Mouse (Mus musculus) frontal cortex, postnatal 36 days (tissue): Measurements from ENCODE around the gene Tmem63c.

ENCODE experiments used
- DNase-seq, 2 experiments: peaks; one replicate each; pipeline ENCODE4 v3.0.0; 2022; ENCODE audit warnings: low spot score in 2 of 2

Gene Tmem63c

DNA sequence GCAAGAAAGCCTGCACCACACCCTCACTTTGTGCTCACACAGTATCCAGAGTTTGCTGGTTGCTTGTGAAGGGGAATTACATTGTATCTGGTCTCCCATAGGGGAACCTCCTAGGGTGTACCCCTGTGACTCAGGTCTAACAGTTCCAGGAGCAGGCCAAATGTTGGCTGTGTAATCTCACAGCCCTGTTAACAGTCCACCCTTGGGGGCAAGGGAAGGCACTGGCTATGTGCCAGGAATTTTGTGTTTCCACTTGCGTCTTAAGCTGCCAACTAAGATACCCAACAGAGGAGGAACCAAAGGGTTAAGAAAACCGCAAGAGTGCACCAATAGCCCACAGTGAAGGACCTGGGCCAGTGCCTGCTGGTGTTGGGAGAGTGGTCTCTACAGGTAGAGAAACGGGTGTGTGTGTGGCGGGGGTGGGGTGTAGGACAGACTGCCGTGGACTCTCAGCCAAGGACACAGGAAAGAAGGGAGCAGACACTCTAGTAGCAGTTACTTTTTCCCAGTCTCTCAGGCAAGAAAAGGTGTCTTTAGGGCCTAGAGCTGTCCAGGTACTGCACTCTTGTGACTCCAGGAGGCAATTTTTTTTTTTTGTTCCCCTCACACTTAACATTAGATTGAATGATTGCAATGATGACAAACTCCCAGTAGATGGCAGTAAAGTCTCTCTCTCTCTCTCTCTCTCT is 20.8 kb upstream of the Tmem63c start:
- DNase-seq: no peak

DNA sequence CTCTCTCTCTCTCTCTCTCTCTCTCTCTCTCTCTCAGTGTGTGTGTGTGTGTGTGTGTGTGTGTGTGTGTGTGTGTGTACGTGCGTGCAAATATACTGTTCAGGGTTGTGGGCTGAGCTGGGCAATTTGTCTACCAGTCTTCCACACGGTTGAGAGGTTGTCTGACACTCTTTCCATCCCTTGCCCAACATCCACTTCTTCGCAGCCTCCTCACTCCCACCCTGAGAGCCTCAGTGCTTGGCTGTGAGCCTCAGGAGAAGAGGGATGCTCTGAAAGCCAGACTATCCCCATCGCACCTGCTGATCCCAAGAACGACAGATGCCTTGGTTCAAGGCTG is 20.3 kb upstream of the Tmem63c start:
- no peak for DNase-seq

DNA sequence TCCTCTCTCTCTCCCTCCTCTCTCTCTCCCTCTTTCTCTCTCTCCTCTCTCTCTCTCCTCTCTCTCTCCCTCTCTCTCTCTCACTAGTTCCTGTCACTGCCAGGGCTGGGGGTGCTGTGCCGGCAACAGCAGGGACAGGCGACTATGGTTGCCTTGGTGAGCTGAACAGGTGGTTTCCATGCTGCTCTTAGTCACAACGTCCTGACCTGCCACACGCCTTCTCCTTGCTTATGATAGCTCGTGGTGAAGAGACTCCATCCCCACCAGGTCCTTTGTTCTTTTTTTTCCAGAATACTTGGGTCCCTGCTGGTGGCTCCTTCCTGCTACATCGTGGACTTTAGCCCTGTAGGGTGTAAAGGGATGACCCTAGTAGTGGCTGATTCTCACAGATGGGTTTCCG is 18.9 kb upstream of the Tmem63c start:
- no peak for DNase-seq

DNA sequence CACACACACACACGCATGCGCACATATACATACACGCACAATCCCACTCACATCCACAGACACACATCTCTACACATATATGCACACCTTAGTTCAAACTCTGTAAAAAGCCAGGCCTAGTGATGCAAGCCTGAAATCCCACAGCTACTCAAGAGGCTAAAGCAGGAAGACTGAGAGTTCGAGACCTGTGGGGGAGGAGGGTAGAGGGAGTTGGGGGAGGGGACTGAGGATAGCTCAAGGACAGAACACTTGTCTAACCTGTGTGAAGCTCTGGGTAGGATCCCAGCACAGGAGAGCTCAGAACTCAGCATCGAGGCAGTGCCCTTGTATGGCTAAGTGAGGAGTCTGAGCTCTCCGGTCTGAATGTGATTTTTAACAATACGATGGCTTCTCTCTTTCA is 18.3 kb upstream of the Tmem63c start:
- no peak for DNase-seq

DNA sequence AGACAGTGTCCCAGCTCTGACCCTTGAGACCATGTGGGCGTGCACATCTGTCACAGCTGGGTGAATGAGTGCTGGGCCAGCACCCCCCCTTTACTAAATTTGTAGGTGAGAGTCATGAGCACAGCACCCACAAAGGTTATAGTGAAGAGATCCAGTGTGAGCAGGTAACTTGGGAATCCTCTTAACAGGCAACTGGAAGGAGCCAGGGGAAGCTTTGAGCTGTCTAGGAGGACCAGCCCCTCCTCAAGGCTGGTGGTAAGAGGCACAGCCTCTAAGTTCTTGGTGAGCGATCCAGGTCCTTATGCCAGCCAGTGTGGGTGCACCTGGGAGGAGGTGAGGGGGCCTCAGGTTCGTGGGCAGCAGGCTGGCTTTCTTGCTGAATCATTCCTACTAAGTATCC is 17.5 kb upstream of the Tmem63c start:
- no peak for DNase-seq

DNA sequence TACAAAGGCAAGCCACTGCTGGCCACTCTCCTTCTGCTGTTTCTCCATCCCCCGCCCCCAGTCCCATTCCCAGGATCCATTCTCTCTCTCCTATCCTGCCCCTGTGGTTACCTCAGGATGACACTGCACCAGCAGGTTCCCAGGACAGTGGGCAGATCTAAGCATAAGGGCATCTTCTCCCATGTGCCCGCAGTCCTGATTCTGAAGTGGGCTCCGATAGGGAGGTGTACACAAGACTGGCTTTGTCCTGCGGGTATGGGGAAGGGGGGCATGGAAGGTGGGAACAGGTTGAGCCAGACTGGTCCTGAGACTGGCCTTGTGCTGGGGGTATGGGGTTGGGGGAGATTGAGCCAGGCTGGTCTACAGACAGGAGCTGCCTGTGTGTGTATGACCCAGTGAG is 16.5 kb upstream of the Tmem63c start:
- DNase-seq: no peak

DNA sequence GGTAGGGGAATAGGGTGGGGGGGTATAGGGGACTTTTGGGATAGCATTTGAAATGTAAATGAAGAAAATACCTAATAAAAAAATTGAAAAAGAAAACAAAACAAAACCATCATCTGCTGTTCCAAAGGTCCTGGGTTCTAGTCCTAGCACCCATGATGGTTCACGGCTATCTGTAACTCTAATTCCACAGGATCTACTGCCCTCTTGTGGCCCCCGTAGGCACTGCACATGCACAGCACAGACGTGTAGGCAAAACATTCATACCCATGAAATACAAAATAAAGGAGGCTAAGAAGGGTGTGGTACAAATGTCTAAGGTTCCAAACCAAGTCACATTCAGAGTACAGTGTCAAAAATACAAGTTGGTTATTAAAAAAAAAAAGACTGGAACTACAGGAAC is 4.1 kb upstream of the Tmem63c start:
- DNase-seq: no peak

DNA sequence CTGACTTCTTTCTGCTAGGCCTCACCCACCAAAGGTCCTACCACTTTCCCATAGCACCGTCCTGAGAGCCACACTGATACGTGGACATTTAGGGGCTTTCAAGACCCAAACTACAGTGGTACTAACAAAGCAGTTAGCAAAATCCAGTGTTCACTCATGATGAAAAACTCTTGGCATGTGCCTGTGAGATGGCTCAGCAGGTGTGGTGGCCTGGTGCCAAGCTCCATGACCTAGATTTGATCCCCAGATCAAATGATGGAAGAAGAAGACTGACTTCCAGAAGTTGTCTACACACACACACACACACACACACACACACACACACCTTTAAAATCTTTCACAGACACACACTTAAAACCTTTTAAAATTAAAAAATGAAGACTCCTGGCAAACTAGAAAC is 2.4 kb upstream of the Tmem63c start:
- no peak for DNase-seq

DNA sequence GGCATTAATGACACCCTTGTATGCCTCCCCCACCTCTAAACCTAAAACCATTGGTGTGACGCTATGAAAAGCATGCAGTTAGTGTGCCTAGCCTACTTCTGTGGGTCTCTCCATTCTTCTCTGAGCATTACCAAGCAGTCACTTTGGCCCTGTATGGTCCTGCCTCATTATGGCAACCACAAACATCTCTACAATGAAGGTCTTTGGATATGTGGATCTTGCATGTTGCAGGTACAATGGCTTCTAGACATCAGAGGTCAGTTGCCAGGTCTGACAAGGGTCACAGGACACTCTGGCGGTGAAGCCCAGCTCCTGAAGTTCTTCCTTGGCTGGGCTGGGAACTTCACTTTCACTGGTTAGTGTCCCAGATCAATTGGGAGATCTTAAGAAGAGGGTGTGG is 866 bp downstream of the Tmem63c start:
- no peak for DNase-seq

DNA sequence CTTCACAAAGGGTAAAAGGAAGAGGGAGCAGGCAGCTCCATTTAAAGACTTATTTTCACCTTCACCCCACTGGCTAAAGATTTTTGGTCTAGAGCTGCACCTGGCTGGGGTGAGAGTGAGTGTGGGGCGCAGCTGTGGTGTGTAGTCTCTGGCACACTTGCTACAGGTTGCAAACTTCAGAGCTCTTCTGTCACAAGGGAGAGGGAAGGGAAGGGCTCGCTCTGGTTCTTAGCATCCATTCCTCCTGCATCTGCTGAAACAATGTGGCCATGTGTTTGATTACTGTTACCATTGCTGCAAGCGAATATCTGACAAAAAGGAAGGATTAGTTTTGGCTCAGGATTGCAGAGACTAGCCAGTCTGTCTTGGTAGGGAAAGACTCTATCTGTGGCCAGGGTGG is 2.3 kb downstream of the Tmem63c start:
- DNase-seq: no peak

DNA sequence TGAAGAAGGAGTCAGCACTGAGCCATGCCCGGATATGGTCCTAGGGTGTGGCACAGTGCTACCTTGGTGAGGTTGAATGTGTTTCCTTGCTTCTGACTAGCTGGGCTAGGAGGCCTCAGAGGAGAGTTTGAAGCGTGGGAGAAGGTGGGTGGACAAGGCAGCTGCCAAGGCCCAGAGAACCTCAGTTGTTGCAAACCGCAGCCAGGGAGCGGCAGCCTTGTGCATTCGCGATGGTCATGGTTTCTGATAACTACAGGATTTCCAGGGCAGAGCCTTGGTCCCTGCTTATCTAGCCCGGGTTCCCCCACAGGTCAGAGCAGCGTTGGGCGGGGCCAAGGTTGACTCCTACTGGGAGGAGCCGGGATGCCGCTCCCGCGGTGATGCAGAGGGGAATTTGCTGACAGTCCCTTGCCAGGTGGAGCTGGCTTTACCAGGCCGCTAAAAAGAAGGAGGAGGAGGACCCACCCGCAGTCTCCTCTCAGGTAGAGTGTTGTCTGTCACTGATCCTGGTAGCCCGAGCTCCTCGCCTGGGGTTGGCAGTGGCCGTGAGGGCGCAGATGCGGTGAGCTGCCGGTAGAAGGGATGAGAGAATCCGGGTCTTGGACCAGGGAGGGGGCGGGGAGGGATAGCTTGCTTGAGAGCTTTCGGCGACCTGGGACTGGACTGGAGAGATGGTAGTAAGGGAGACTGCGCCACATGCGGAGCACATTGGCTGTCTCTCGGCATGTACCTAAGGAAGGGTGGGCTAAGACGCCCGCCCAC is 5.2 kb downstream of the Tmem63c start:
- DNase-seq: peak; percentile 77 to 80

DNA sequence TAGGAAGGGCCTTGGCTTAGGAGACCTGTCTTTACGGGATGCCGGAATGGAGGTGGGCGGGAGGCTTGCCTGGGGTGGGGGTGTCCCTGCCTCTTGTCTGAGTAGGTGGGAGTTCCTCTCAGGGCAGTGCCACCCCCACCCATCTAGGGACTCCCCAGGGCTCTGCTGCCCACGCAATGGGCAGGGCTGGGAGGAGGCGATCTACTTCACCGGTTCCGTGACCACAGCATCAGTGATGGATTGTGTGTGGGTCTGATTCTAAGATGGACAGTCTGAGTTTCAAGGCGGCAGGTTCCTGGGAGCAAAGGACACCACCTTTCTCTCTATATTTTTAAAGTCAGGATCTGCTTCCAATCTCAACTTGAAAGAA is 5.7 kb downstream of the Tmem63c start:
- no peak for DNase-seq

DNA sequence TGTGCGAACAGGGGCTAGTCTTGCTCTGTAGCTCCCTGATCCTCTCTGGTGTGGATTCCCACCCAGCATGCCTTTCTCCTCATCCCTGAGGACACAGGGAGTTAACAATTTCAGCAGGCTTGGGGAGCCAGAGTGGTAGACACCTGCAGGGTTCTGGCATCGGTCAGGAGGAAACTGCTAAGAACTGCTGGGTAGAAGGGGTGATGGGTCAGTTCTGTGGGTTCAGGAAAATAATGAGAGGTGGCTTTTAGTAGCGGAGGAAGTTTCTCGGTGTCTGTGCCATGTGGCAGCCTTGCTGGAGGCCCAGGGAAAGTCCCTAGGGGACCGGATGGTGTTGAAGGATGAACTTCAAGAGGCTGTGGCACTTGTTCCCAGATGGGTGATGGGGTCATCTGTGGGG is 6.3 kb downstream of the Tmem63c start:
- no peak for DNase-seq

DNA sequence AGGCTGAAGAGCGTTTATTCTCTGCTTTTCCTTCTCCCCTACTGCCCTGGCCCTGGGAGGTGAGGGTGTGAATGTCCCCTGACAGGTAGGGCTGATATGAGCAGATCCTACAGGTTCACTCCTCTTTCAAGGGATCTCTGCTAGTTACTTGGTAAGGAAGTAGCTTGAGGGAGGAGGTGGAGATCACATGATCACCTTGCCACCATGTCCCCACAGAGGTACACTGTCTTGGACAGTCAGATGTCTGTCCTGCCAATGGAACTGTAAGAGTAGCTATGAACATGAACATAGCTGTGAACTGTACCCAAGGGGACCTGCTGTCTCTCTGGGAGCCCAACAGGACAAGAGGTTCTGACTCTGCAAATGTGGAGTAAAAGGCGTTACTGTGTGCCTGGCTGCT is 6.9 kb downstream of the Tmem63c start:
- DNase-seq: no peak

DNA sequence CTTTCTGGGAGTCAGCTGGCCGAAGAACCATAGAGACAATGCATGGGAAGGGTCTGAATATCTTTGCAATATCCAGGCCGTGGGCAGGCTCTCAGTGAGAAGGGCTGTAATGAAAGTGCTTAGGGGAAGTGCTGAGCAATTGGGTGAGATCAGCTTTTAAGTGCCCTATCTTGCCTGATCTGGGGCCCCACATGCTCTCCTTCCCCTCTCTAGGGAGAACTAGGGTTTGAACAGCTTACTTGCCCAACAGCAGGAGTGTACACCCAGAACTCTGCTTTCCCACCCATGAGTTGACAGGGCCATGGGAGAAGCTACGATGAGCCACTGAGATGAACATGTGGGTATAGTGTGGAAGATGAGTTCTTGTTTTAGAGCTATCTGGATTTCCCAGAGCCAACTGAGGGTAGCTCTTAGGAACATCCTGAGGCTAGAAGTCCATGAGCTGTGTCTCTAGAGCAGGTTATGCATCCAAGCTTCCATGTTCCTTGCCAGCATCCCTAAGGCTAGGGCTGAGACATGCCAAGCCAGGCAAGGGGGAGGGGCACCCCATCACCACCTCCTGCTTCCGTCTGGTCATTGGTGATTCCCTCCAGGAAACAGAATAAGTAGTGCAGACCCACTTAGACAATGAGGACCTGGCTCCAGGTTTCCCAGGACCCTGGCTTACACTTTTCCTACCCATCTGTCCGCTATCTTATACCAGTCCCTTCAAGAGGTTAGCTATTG is 8.3 kb downstream of the Tmem63c start:
- no peak for DNase-seq

DNA sequence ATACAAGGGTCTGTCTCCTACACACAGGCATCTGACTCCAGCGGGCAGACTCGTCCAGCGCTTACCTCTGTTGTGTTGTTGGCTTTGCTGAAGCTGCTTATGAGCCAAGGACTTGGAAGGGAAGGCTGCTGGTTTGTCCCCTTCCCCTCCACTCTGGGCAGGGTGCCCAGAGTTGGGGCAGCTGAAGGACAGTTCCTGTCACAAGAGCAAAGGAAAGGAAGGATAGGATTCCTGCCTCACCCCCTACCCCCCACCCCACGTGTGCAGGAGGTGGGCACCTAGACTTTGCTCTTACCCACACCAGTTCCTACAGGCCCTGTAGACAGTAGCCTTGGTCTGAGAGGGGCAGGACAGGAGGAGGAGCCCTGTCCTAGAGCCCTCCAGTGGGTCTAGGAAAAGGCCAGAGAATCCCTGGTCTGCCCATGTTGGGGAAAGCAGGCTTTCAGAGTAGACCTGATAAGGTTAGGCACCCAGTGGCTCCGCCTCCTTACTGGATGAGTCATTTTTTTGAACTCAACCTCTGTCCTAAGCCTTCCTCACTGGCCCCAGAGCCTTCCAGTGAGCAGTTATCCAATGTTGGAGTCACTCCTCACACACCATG is 10.1 kb downstream of the Tmem63c start:
- DNase-seq: no peak

DNA sequence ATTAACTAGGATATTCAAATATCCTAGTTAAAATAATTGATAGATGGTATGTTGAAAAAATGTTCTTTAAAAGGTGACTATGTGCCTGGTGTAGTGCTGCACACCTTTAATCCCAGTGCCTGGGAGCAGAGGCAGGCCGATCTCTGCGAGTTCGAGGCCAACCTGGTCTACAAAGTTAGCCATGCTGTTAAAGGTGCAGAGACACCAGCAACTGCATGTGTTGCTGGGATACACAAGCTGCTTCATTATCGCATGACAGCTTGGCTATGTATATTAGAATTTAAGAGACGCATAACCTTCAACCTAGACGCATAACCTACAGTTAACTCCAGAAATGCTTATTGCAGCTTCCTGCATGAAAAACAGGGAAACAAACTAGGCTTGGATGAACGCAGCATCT is 15.5 kb downstream of the Tmem63c start:
- no peak for DNase-seq

DNA sequence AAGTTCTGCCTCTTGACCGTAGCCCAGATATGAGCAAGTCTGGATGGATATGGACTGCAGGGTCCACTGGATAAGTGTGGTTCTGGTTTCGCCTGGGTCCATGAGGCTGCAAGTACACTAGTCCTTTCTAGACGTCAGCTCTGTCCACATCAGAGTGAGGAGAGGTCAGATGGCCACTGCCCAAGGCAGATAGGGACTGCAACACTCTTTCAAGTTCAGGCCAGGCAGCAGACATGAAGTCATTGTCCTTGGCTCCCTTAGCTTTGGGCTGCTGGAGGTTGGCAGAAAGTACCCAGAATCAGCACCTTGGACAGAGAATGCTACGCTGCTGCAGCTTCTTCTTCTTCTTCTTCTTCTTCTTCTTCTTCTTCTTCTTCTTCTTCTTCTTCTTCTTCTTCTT is 19.0 kb downstream of the Tmem63c start:
- DNase-seq: no peak

DNA sequence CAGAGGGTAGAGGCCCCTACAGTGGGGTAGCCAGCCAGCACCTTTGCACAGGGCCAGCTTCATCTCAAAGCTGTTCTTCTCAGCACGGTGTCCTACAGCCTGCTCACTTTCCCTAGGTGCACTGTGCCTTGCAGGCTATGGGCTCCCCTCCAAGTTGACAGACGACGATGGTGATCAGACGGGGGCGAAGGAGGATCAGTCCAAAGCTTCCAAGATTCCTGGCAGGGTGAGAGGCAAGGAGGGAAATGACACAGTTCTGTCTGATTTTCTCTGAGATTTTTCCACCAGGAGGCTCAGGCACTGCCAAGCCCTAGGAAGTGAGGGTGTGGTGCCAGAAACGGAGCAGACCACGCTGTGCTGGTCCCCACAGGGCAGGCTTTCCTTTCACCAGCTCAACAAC is 19.7 kb downstream of the Tmem63c start:
- DNase-seq: peak; percentile 76 to 79

DNA sequence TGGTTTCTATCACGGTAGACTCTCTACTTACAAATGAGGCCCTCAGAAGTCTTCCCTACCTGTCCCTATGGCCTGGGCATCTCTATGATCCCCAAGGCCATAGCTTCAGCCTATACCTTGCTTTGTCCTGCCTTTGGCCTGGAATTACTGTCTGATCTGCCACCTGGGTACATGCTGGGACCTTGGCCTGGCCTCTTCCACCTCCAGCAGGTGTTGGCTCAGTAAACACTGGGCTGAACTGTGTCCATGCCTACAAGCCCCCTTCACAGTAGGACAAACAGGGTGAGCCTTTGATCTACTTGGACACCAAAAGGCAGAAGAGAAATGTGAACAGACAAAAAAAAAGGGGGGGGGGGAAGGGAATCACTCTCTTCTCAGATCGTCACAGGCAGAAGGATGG is 21.3 kb downstream of the Tmem63c start:
- DNase-seq: no peak

DNA sequence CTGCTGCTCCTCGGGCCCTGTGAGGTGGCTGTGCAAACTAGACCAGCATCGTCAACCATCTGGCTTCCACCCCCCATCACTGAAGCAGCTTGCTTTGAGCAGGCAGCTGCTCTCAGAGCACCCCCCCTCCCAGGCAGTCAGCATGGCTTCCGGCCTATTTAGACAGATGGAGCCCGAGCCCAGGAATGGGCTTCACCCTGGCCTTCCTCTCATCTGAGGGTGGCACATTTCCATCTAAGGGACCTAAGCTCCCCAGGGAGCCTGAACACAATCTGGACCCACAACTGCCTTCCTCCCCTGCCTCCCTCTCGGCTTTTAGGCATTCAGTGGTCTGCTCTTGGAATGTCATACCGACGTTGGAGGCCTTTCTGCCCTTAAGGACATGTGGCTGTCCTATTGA is 22.1 kb downstream of the Tmem63c start:
- DNase-seq: peak; percentile 53 to 69

DNA sequence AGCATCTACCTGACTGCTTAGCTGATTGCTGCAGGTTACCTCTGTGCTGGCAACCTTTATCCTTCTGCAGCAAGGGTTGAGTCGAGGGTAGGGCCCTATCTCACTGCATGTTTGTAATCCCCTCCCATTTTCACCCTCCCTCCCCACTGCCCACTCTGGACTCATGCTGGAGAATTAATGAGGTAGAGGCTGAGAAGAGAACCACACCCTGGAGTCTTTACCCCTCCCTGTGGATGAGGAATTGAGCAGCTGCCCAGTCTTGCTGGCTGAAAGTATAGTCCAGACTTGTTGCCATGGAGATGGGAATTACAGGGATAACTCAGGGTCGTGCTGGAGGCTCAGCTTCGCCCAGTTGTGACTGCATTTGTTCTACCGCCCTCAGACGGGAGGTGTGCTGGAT is 23.6 kb downstream of the Tmem63c start:
- DNase-seq: peak; percentile 46 to 49

DNA sequence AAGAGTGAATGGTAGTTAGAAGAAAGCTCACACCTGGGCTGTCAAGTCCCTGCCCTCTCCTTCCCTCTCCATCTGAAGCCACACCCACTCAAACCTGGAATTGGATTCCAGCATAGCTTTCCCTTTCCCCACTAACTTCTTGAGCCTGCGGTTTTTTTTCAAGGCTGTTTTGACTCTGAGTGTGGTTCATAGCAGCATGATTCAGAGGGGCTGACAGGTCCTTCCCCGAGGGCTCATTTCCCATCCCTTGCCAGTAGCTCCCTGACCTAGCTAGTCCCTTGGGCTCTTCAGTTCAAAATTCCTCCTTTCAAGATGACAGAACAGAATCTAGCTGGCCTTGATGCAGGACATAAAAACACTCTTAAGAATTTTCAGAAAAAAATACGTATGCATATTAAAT is 26.4 kb downstream of the Tmem63c start:
- no peak for DNase-seq
